10 mouse cellular contexts compared by ENCODE assay signal in genomic region chr5:110635951-110636707, GRCm38 (mm10). TPM values are rescaled to one million over a fixed set of nuclear protein-coding genes. Genes with fewer than 3 reads are reported as not detected.
DNase-seq lines count a peak whose midpoint lies in the region; ATAC-seq and TF ChIP-seq lines count a peak whose summit lies in the region.
"Had no signal": no experiment of that assay in that cellular context is flagged by ENCODE, and none has a peak within 500 bp of the region (broad histone marks: within the 10 kb centered on the region; RNA-seq: fewer than 3 reads in every experiment).

No protein-coding gene starts in this region.

- H3K4me3 ChIP-seq in lung, adult 2 months (replicated peaks; ENCODE audit: extremely low read depth, low read depth, low read length), result no peak overlapping the region
- H3K4me3 ChIP-seq: erythroblast, embryonic 14.5 days; lung, embryonic 15.5 days had no signal

- peaks cover 2% of the 10 kb centered on the region for H3K4me1 ChIP-seq in lung, adult 2 months (ENCODE audit: control insufficient read depth, insufficient read depth, low read length)
- H3K4me1 ChIP-seq: lung, embryonic 15.5 days had no signal

- peak; percentile 61 to 68 for ATAC-seq in hematopoietic stem cell, adult 5-6 weeks (replicated peaks in 1 of 2; ENCODE audit: insufficient read depth in 1 of 2, low FRiP score in 2 of 2, low TSS enrichment in 1 of 2, low read depth in 1 of 2, poor library complexity in 2 of 2, severe bottlenecking in 2 of 2)

- WGBS in lung, adult 2 months, result 34% methylated on average over 6 of the region's 6 CpGs

- peak; percentile 44; the same call in 1 of the 2 replicates for TF ChIP-seq CTCF in lung, adult 2 months (IDR thresholded peaks at IDR 0.05; ENCODE audit: insufficient read depth, low read length)

- TF ChIP-seq POLR2A in lung, adult 2 months (IDR thresholded peaks at IDR 0.05; ENCODE audit: borderline replicate concordance, extremely low read depth, low read depth, low read length), result no peak

- peak; percentile 38 to 69 for DNase-seq in cerebellum, postnatal 10 days
- DNase-seq in cerebellum, adult 11 months, result no peak
- no peak for DNase-seq in lung, adult 2 months
- DNase-seq in lung, adult 18-20 months, result no peak
- peak; percentile 83 for DNase-seq in naive thymus-derived CD4-positive, alpha-beta T cell, adult 2 months (ENCODE audit: low read depth)
- no peak for DNase-seq in layer of hippocampus, adult 9-11 months
- DNase-seq in layer of hippocampus, postnatal 25 days (ENCODE audit: extremely low spot score in 1 of 2, low spot score in 1 of 2), result no peak

RNA-seq across cellular contexts. Expression of gene Noc4l, which starts 17.1 kb away (rescaled TPM):
- 36.0 and 41.5 TPM in 2 replicates for polyA plus RNA-seq in lung, adult 2 months (2012; rRNA removed)
- total RNA-seq in hematopoietic stem cell, adult 5-6 weeks (2017), result 23.3 and 24.8 TPM in 2 replicates
- total RNA-seq in layer of hippocampus, postnatal 25 days (2021), result 10 to 100 TPM; 29.1 to 29.5 TPM

RNA-seq across cellular contexts. Expression of gene Ddx51, which starts 17.1 kb away (rescaled TPM):
- polyA plus RNA-seq in lung, adult 2 months (2012; rRNA removed), result 14.4 and 19.6 TPM in 2 replicates
- total RNA-seq in hematopoietic stem cell, adult 5-6 weeks (2017), result 4.9 and 9.2 TPM in 2 replicates
- 10 to 100 TPM; 24.1 to 34.6 TPM for total RNA-seq in layer of hippocampus, postnatal 25 days (2021)

Comparison
In these comparisons a context has a peak if more than half of its experiments do, and no peak if none do; other contexts are left out.
1. DNase-seq: peak in cerebellum, postnatal 10 days (2 of 2) and naive thymus-derived CD4-positive, alpha-beta T cell, adult 2 months (single experiment); none in cerebellum, adult 11 months (single experiment), lung, adult 2 months (single experiment), lung, adult 18-20 months (0 of 2), layer of hippocampus, adult 9-11 months (single experiment) and layer of hippocampus, postnatal 25 days (0 of 2).